Mouse (Mus musculus) layer of hippocampus, postnatal 14 days (tissue): ENCODE measurements around the gene Elk4. TPM values are rescaled to one million over a fixed set of nuclear protein-coding genes. Genes with fewer than 3 reads are reported as not detected.

Source experiments
- DNase-seq, 2 experiments: peaks; one replicate each; pipeline ENCODE4 v3.0.0; 2021 to 2022; ENCODE audit warnings: low spot score in 2 of 2, mixed read lengths in 1 of 2
- total RNA-seq, 2 experiments: library from RNA; stranded (reverse); gene quantifications; 2 replicates each; pipeline ENCODE4 v1.2.3; 2021

Elk4 gene
- total RNA-seq, 2 experiments from 2014 or later, result 59.1 to 60.4 TPM

DNA sequence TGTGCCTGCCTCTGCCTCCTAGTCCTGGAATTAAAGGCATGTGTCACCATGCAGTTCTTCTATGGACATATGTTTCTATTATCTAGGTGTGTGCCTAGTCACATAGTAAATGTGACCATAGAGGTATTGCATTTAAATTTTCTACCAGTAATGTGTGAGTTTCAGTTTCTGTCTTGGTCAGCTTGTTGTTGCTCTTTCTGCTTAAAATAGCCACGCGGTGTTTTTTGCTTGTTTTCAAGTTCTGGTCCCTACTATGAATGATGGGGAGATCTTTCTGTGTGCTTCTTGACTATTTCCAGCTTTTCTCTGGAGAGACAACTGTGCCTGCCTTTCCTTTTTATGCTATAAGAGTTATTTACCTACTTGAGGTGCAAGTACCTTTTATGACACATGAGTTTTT is 4.4 kb downstream of the Elk4 start:
- DNase-seq, result no peak

DNA sequence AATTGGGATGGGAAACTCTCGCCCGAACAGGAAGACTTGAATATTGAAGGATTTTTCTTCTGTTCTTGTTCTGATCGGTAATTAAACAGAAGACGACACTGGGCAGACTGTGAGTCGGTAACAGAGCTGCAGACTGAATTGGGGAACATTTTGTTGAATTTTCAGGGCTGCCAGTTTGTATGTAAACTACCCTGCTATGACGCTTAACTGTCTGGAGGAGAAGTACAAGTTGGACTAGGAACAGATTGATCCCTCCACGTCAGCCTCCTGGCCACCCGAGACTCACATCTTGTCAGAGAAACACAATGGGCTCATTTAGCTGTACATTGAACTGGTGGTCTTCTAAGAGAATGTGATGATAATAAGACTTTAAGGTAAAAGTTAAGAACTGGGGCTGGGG is 5.5 kb downstream of the Elk4 start:
- peak; percentile 10 to 54 for DNase-seq

DNA sequence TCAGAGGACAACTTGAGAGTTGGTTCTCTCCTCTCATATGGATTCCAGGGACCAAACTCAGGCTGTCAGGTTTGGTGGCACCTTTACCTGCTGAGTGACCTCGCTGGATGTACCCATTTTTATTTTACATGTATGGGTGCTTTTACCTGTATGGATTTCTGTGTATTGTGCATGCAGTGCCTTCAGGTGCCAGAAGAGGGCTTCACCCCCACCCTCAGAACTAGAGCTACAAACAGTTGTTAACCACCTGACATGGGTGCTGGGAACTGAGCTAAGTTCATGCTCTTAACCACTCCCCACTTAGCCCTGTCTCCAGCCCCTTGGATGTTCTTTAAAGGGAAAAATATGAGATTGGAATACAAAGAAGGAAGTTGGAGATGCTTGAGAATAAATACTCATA is 7.4 kb downstream of the Elk4 start:
- DNase-seq, result no peak

DNA sequence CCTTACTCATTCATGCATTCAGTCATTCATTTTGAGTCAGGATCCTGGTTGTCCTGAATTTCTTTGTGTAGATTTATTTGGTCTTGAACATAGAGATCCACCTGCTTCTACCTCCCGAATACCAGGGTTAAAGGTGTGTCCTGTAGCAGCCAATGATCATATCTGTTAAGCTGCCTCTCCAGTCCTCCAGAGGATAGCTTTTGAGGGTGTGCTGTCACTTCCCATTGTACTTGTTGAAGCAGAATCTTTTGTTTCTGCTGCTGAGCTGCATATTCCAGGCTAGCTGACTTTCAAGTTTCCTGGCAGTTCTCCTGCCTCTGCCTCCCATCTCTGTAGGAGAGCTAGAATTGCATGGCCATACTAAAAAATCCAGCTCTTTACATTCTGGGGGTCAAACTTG is 9.3 kb downstream of the Elk4 start:
- DNase-seq, result no peak

DNA sequence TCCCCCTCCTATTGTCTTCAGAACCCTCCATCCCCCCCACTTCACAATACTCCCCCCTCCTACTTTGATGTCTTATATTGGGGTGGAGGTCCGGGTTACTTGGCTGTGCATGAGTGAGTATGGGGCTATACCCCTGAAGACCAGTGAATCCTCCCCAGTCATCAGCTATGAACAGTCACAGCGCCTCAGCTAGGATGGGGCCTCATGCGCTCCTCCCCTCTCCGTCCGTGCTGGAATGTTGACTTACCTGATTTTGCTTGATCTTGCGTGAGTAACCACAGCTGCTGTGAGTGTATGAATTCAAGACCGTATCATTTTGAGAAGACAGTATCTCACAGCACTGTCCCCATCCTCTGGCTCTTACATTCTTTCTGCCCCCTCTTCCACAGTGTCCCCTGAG is 12.5 kb downstream of the Elk4 start:
- DNase-seq, result no peak

DNA sequence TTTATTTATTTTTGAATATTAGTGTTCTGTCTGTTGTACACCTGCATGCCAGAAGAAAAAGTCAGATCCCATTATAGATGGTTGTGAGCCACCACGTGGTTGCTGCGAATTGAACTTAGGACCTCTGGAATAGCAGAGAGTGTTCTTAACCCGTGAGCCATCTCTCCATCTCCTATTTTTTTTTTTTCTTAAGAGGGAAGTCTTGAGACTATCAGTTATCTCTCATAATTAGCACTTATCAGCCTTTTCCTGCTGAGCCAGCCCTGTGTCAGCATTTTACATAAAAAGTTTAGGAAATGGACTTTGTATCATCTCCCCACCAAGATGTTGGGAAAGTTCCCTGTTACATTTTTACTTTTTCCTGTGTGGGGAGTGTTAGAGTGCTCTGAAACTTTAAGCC is 14.7 kb downstream of the Elk4 start:
- no peak for DNase-seq

DNA sequence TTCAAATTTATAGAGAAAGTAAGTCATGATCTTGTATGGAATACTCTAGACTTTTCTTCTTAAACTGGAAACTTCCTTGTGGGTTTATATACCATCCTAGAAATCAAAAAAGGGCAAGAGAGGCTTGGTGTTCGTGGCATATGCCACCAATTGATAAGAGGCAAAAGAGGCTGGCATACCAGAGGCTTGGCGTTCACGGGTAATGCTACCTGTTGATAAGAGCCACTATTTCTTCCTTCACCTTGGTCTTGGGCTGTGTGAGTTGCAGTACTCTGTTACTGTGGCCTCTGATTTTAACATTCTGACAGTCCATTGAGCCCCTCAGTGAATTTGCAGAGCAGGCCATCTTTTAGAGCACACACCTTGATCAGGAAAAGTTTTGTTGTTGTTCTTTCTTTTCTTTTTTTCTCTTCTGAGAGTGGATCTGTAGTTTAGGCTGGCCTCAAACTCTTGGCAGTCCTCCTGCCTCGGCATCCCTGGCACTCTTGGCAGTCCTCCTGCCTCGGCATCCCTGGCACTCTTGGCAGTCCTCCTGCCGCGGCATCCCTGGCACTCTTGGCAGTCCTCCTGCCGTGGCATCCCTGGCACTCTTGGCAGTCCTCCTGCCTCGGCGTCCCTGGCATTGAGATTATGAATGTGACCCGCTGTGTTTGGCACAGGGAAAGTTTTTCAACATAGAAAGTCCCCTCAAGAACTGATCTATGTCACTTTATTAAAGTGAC is 19.7 kb downstream of the Elk4 start:
- no peak for DNase-seq

DNA sequence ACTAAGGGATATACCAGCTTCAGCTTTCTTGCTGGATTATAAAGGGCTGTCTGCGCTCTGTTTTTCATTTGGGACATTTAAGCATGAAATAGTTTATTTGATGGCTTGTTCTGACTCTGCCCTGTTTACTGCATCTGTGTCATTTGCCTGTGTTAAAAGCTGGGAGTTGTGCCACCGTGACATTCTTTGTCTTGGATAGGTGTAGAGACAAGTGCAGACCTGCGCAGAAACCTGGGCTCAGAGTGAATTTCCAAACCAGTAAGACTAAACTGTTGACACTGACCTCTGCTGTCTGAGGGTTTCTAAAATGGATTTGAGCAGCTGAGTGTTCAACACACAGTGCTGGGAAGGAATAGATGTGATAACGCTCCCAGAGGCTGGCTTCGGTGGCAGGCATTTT is 20.6 kb downstream of the Elk4 start:
- DNase-seq, result no peak

DNA sequence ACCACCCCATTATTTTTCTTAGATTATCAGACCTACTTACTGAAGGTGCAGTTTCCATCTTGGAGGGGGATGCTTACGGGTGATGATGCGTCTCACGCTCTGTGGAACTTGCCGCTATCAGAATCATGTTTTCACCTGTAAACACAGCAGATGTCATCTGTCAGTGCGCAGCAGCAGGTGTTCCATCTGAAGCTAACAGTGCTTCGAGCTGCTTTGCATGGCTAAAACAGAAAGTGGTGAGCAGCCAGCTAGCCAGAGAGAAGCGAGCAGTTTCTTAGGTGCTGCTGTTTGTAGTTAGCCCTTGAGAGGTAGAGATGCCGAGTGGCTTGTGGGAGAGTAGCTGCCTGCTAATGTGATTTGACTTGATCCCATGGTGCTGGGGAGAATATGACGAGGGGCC is 21.0 kb downstream of the Elk4 start:
- no peak for DNase-seq

DNA sequence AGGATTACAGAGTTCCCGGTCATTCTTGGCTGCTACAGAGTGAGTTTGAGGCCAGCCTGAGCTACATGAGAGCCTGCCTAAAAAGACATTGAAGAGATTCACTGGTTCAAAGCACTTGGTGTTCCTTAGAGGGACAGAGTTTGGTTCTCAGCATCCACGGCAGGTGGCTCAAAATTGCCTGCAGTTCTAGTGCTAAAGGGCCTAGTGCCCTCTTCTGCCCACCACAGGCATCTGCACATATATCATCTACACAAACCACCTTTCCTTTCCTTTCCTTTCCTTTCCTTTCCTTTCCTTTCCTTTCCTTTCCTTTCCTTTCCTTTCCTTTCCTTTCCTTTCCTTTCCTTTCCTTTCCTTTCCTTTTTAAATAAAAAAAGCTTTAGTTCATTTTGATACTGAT is 23.2 kb downstream of the Elk4 start:
- no peak for DNase-seq

DNA sequence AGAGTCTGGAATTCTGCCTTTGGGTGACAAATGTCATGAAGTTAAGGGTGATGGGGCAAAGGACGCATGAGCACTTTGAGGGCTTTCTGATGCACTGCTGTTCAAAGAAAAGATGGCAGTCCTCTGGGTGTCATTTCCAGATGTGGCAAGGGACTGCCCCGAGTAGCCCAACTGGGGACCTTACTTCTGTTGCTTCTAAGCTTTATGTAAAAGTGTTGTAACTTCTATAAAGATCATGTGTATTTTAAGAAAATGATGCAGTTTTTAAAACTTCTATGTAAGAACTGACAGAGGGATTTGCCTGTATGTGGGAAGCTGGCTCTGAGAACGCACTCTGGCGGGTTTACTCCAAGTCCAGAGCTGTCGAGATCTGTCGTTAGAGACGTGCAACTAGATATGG is 24.8 kb downstream of the Elk4 start:
- DNase-seq, result no peak

DNA sequence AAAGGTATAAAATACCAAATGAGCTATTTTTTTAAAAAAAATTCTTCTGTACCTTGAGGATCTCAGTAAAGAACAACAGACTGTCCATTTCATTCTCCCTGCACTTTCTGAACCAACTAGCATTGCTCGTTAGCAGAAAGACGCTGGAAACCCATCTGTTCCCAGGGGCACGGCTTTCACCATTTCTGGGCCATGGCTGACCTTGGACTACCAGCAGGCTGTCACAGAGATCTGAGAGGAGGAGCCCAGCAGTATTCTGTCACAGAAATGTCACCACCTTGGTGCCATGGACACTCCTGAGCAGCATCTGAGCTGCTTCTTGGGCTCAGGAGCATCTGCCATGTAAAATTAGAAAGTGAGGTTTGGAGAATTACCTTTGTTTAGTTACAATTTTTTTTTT is 30.3 kb downstream of the Elk4 start:
- no peak for DNase-seq

DNA sequence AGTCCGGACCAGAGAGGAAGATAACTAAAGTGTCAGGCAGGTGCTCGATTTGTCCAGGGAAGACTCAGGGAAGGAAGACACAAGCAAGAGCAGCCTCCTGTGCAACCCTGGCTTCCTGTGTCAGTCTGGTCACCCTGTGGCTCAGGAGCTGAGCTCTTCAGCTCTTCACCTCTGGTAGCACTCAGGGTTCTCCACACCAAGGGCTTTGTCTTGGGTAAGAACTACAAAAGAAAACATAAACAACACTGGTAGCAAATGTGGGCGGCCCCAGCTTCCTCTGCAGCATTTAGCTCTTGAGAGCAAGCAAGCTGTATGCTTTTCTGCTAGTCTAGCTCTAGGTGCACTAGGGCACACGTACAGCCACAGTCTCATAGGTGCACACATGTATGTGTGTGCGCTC is 31.3 kb downstream of the Elk4 start:
- no peak for DNase-seq

DNA sequence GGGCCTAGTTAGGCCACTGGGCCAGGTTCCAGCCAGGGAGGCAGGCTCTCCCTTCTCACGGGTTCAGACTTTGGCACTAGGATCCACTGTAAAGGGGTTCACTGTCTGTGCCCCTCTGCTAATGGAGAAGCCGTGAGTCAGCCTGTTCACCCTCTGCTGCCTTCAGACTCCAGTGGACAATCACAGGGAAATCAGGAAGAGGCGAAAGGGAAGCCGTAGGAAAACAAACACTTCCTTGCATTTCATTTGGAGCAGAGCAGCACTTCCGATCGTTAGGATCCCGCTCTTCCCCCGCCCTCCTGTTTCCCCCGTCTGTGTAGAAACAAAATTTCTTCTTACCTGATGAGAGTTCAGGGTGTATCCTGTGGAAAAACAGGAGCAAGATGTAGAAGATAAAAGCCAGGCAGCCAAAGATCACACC is 32.8 kb downstream of the Elk4 start:
- DNase-seq, result no peak

DNA sequence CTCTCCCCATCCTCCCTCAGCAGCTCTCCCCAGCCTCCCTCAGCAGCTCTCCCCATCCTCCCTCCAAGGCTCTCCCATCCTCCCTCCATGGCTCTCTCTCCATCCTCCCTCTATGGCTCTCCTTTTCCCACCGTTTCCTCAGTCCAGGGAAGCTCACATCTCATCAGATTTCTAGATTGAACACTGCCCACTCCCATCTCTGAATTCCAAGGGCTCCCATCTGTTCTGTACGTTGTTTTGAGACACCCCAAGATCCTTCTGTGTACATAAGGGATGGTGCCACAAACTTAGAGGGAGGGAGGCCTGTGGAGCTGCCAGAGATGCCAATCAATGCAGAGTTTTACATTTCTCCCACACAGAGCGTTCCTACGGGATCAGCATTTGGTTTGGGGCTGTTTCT is 36.4 kb downstream of the Elk4 start:
- DNase-seq, result peak in 1 of 2 experiments; percentile 49

DNA sequence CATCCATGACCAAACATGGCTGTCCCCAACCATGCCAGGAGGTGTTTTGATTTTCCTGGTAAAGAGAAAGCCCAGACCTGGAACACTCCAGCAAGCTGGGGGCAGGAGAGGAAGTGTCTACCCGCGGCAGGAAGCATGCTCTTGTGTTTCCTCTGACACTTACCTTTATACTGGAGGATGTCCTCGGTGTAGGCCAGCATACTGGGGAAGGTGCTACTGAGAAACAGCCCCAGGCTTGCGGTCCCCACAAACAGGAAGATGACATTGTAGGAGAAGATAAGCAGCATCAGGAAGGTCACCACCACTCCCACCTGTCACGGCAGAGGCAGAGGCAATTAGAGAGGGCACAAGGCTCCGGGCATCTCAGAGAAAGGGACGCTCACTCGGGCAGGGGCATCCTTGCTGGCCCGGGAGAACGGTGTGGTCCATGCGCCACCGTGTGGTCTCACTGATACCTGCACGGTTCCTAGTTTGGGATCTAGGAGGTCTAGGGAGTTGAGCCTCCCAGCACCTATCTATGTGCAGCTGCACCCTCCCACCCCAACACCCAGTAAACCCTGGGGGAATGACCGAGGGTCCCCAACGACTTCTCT is 38.8 kb downstream of the Elk4 start:
- DNase-seq, result peak; percentile 58 to 60

DNA sequence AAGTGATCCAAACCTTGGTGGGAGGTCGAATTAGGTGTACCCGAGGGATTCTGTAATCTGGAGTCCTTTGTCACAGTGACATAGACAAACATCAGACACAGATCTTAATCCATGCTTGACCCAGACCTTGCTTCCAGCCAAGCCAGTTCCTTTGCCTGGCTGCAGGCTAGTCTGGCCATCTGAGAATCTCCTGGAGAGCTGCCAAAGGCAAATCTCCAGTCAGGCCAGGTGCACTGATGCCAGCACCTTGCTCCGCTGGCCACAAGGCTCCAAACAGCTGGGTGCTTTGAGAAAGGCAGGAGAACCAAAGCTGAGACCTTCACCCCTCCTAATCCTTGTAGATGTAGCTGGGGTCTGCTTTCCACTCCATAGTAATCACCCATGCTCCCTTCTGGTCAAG is 44.3 kb downstream of the Elk4 start:
- DNase-seq, result no peak

DNA sequence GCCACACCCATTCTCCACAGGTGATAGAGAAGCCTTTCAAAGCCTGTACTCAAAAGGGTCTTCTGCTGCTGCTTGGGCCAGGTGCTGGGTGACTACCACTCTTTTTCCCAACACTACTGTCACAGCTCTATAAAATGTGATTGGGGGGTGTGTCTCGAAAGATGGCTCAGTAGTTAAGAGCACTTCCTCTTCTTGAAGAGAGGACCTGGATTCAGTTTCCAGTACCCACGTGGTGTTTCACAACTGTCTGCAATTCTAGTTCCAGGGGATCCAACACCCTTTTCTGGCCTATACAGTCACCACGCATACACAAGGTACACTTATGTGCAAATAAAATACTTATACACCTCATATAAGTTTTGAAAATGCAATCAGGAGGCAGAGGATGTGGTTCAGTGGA is 47.0 kb downstream of the Elk4 start:
- no peak for DNase-seq

DNA sequence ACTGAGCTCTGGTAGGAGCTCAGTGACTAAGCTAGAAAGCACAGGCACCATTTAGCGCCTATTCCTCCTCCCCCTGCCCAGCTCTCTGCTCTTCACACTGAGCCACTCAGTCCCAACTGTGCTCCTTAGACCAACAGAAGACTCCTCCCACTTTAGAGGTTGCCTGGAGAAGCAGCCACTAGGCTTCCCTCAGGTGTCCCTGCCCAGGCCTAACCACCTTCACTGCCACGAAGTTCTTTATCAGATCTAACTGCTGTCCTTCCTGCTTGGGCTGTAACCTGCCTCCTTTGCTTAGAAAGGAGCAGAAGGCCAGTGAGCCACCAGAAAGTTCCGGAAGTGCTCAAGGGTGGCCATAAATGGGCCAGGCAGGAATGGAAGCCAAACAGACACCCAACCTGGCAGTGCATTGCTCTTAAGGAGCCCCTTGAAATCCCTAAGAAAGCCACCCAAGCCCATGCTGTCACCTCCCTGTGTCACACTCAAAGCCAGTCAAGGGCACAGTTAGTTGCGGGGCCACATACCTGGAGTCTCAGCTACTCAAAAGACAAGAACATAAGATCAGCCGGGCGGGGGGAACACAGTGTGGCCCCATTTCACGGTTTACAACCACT is 47.8 kb downstream of the Elk4 start:
- DNase-seq, result no peak

DNA sequence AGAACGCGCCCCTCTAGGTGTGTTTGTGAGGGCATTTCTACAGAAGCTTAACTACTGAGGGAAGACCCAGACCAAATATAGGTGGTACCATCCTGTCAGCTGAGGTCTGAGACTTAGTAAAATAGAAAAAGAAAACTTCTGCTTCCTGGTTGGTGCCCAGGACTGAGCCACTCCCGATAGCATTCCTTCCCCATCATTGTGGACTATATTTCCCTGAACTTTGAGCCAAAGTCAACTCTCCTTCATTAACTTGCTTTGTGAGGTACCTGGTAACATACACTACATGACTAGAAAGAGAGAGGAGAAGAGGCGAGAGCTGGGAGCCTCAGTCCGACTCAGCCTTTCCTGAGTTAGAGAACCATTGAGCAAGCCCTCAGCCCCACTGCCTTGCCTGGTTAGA is 51.2 kb downstream of the Elk4 start:
- no peak for DNase-seq

DNA sequence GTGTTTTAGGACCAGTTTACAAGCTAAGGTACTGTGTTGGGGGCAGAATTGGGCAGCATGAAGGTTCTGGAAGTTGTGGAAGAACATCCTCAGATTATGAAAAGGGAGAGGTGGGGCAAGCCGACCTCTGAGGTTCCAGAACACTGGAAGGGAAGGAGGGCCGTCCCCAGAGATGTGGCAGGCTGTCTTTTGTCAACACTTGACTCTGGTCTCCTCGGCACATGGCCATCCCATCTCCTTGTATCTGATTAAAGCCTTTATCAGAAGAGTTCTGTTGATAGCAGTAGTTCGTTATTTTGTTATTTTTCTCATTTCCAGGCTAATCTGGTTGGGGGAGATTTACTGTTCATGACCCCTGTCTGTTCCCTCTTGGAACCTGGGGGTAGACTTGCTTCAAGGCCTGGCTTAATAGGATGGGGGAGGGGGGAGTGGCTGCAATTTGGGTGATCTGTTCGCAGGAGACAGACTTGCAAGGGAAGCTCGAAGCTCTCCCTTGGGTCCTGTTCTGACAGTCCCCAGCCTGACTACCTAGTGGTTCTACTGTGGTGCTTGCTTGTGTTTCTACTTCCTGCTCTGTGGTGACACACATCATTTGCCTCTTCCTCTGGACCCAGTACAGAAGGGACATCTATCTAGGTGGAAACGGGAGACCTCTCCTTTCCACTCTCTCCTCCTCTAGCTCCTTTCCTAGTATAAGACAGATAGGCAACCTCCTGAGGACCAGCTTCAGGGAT is 52.8 kb downstream of the Elk4 start:
- DNase-seq, result no peak
